Comparison of ENCODE assay signal across 9 mouse cellular contexts in genomic region chr1:119492505-119492904, GRCm38 (mm10). TPM values are rescaled to one million over a fixed set of nuclear protein-coding genes. Genes with fewer than 3 reads are reported as not detected.
A peak's percentile ranks its signal among the peaks of the same experiment; 100 is the strongest.
DNase-seq lines count a peak whose midpoint lies in the region; ATAC-seq and TF ChIP-seq lines count a peak whose summit lies in the region.
"Had no signal": no experiment of that assay in that cellular context is flagged by ENCODE, and none has a peak within 500 bp of the region (broad histone marks: within the 10 kb centered on the region; RNA-seq: fewer than 3 reads in every experiment).

No protein-coding gene starts in this region.

- no peak for ATAC-seq in heart, embryonic 12.5 days (ENCODE audit: insufficient number of reproducible peaks, low FRiP score)
- ATAC-seq in intestine, embryonic 14.5 days (replicated peaks; ENCODE audit: low FRiP score, low TSS enrichment, low read depth) = no peak

- intact Hi-C loops in heart, postnatal 36 days (cut with DNase I) = no loop called here

- 80% methylated on average over 1 of the region's 1 CpGs for WGBS in heart, embryonic 12.5 days
- WGBS in liver, adult 2 months = 56% methylated on average over 1 of the region's 1 CpGs
- 73% methylated on average over 1 of the region's 1 CpGs for WGBS in intestine, embryonic 14.5 days

- H3K4me1 ChIP-seq in heart, embryonic 12.5 days (replicated peaks) = peaks cover 71% of the 10 kb centered on the region
- H3K4me1 ChIP-seq in liver, adult 2 months (ENCODE audit: control insufficient read depth, insufficient read depth, low read length) = peaks cover 12% of the 10 kb centered on the region
- peaks cover 15% of the 10 kb centered on the region for H3K4me1 ChIP-seq in intestine, embryonic 14.5 days (replicated peaks; ENCODE audit: control insufficient read depth, insufficient read depth, low read length)
- peaks cover 86% of the 10 kb centered on the region for H3K4me1 ChIP-seq in megakaryocyte, embryonic 14.5 days

- DNase-seq in heart, postnatal 36 days = no peak
- no peak for DNase-seq in liver, adult 2 months (ENCODE audit: extremely low read depth, low read depth, low spot score)
- DNase-seq in liver = no peak
- no peak for DNase-seq in intestine, embryonic 14.5 days (ENCODE audit: low spot score)
- no peak for DNase-seq in urinary bladder, postnatal 36 days (ENCODE audit: low spot score in 2 of 2)
- no peak for DNase-seq in layer of hippocampus, postnatal 14 days (ENCODE audit: low spot score in 2 of 2)

- H3K4me3 ChIP-seq in heart, embryonic 12.5 days = no peak overlapping the region
- H3K4me3 ChIP-seq in liver, adult 2 months (ENCODE audit: insufficient read depth, low read depth, low read length) = no peak overlapping the region
- H3K4me3 ChIP-seq in intestine, embryonic 14.5 days (ENCODE audit: low read depth, low read length) = no peak overlapping the region
- H3K4me3 ChIP-seq in megakaryocyte, embryonic 14.5 days (replicated peaks) = peak overlapping the region; percentile 67

- no peaks in the 10 kb centered on the region for H3K9me3 ChIP-seq in heart, embryonic 12.5 days (replicated peaks)
- no peaks in the 10 kb centered on the region for H3K9me3 ChIP-seq in intestine, embryonic 14.5 days (ENCODE audit: control insufficient read depth, low read length)
- no peaks in the 10 kb centered on the region for H3K9me3 ChIP-seq in megakaryocyte, embryonic 14.5 days

- H3K79me2 ChIP-seq in liver, adult 2 months (ENCODE audit: control insufficient read depth, insufficient read depth, low read length) = peaks cover 23% of the 10 kb centered on the region

- peak overlapping the region; percentile 45 for H3K27ac ChIP-seq in heart, embryonic 12.5 days (ENCODE audit: poor library complexity, severe bottlenecking)
- peak overlapping the region; percentile 37 for H3K27ac ChIP-seq in liver, adult 2 months (replicated peaks; ENCODE audit: insufficient read depth, low read depth, low read length)
- peak overlapping the region; percentile 64 for H3K27ac ChIP-seq in intestine, embryonic 14.5 days (ENCODE audit: low read depth)

- H3K4me2 ChIP-seq in heart, embryonic 12.5 days = peak overlapping the region; percentile 44
- peak overlapping the region; percentile 37; the same call in 1 of the 2 replicates for H3K4me2 ChIP-seq in intestine, embryonic 14.5 days (ENCODE audit: low read length)

- peaks cover 11% of the 10 kb centered on the region for H3K36me3 ChIP-seq in heart, embryonic 12.5 days
- no peaks in the 10 kb centered on the region for H3K36me3 ChIP-seq in liver, adult 2 months (ENCODE audit: control insufficient read depth, insufficient read depth, low read length)
- H3K36me3 ChIP-seq in intestine, embryonic 14.5 days (ENCODE audit: control insufficient read depth, insufficient read depth, low read length) = no peaks in the 10 kb centered on the region
- H3K36me3 ChIP-seq in megakaryocyte, embryonic 14.5 days (replicated peaks; ENCODE audit: low read length) = peaks cover 67% of the 10 kb centered on the region

- TF ChIP-seq CTCF in liver, adult 2 months (IDR thresholded peaks at IDR 0.05; ENCODE audit: low read depth, low read length) = no peak

- no peaks in the 10 kb centered on the region for H3K27me3 ChIP-seq in heart, embryonic 12.5 days (replicated peaks)
- H3K27me3 ChIP-seq in liver, adult 2 months (ENCODE audit: control insufficient read depth, insufficient read depth, low read length) = no peaks in the 10 kb centered on the region
- no peaks in the 10 kb centered on the region for H3K27me3 ChIP-seq in intestine, embryonic 14.5 days (replicated peaks; ENCODE audit: control insufficient read depth, insufficient read depth, low read length)
- H3K27me3 ChIP-seq in megakaryocyte, embryonic 14.5 days (replicated peaks) = no peaks in the 10 kb centered on the region
- H3K27me3 ChIP-seq: Patski had no signal

- TF ChIP-seq POLR2A in liver, adult 2 months (IDR thresholded peaks at IDR 0.05; ENCODE audit: extremely low read depth, insufficient read depth, low read length) = no peak

- H3K9ac ChIP-seq in heart, embryonic 12.5 days = no peak overlapping the region
- H3K9ac ChIP-seq in liver, adult 2 months (ENCODE audit: low read depth, low read length) = no peak overlapping the region
- H3K9ac ChIP-seq in intestine, embryonic 14.5 days (ENCODE audit: low read length) = no peak overlapping the region

RNA-seq across cellular contexts. Expression of gene Ralb, which starts 12.1 kb away (rescaled TPM):
- polyA plus RNA-seq in heart, embryonic 12.5 days (2016; fragmentation: Nextera tagmentation; extraction: Ambion mirVana) = 184 and 194 TPM in 2 replicates
- total RNA-seq in heart, postnatal 36 days (2021) = 10 to 100 TPM; 30.9 to 31.1 TPM
- 12.8 and 14.8 TPM in 2 replicates for total RNA-seq in liver, adult 2 months (2014; rRNA removed)
- 9.0 and 9.3 TPM in 2 replicates for polyA plus RNA-seq in liver, adult 2 months (2012; rRNA removed)
- 124 and 127 TPM in 2 replicates for polyA plus RNA-seq in intestine, embryonic 14.5 days (2014; fragmentation: Nextera tagmentation; extraction: Ambion mirVana)
- 14.6 and 45.9 TPM in 2 replicates for polyA plus RNA-seq in megakaryocyte, embryonic 14.5 days (2012; ENCODE audit: insufficient read depth, low replicate concordance)
- 10 to 100 TPM; 27.2 to 29.1 TPM for total RNA-seq in layer of hippocampus, postnatal 14 days (2021)

RNA-seq across cellular contexts. Expression of gene Tmem185b, which starts 33.5 kb away (rescaled TPM):
- 23.2 and 24.3 TPM in 2 replicates for polyA plus RNA-seq in heart, embryonic 12.5 days (2016; fragmentation: Nextera tagmentation; extraction: Ambion mirVana)
- total RNA-seq in heart, postnatal 36 days (2021) = 10 to 100 TPM; 13.3 to 14.4 TPM
- 6.6 and 7.4 TPM in 2 replicates for total RNA-seq in liver, adult 2 months (2014; rRNA removed)
- polyA plus RNA-seq in liver, adult 2 months (2012; rRNA removed) = 12.6 and 14.2 TPM in 2 replicates
- polyA plus RNA-seq in intestine, embryonic 14.5 days (2014; fragmentation: Nextera tagmentation; extraction: Ambion mirVana) = 26.4 and 27.9 TPM in 2 replicates
- 16.4 and 19.8 TPM in 2 replicates for polyA plus RNA-seq in megakaryocyte, embryonic 14.5 days (2012; ENCODE audit: insufficient read depth, low replicate concordance)
- 10 to 100 TPM; 13.3 to 13.5 TPM for total RNA-seq in layer of hippocampus, postnatal 14 days (2021)
